Mouse (Mus musculus) kidney, embryonic 16.5 days (tissue): ENCODE measurements around the gene Fscn1. TPM values are rescaled to one million over a fixed set of nuclear protein-coding genes. Genes with fewer than 3 reads are reported as not detected.

Experiments
- ATAC-seq: fragments of 200-750 bp; cut with Nextera tagmentation; 2 replicates; pipeline ENCODE4 v1.8.0; 2017; ENCODE audit warnings: moderate TSS enrichment; ENCODE audit not compliant: low FRiP score, low TSS enrichment
- H3K27ac ChIP-seq: fragments of 300-500 bp; sonication (generic); 2 replicates; pipeline ENCODE4 v1.5.1; 2014; ENCODE audit warnings: low read length
- H3K27me3 ChIP-seq: fragments of 300-500 bp; sonication (generic); 2 replicates; pipeline ENCODE4 v1.6.1; 2014; ENCODE audit warnings: low read length, control low read depth, mixed read lengths; ENCODE audit not compliant: insufficient read depth
- H3K36me3 ChIP-seq: fragments of 300-500 bp; sonication (generic); 2 replicates; pipeline ENCODE4 v1.6.1; 2014; ENCODE audit warnings: low read length, control low read depth, mixed read lengths; ENCODE audit not compliant: insufficient read depth
- H3K4me1 ChIP-seq: fragments of 300-500 bp; sonication (generic); 2 replicates; pipeline ENCODE4 v1.6.1; 2014; ENCODE audit warnings: low read length, control low read depth, mixed read lengths; ENCODE audit not compliant: insufficient read depth
- H3K4me2 ChIP-seq: fragments of 300-500 bp; sonication (generic); replicated peaks from 2 replicates; pipeline ENCODE4 v1.6.1; 2014; ENCODE audit warnings: low read depth, low read length
- H3K4me3 ChIP-seq: fragments of 300-500 bp; sonication (generic); 2 replicates; pipeline ENCODE4 v1.5.1; 2014; ENCODE audit warnings: mild to moderate bottlenecking, low read length
- H3K9ac ChIP-seq: fragments of 300-500 bp; sonication (generic); replicated peaks from 2 replicates; pipeline ENCODE4 v1.6.1; 2014; ENCODE audit warnings: low read length
- H3K9me3 ChIP-seq: fragments of 300-500 bp; sonication (generic); 2 replicates; pipeline ENCODE4 v1.6.1; 2016; ENCODE audit warnings: low read length, control low read depth
- WGBS: fragments of 180-500 bp; shearing (Covaris S2); extraction: QIAGEN DNeasy Blood & Tissue Kit; methylation state at CpG from one replicate; pipeline ENCODE4 v1.1.7; 2014; 5-methylcytosine and 5-hydroxymethylcytosine counted together
- polyA plus RNA-seq: library from polyadenylated mRNA; unstranded; fragments of >200 nt; fragmentation: Nextera tagmentation; extraction: Ambion mirVana; gene quantifications from 2 replicates; pipeline ENCODE4 v1.2.1, GENCODE M21; 2015

Fscn1 gene
- polyA plus RNA-seq, 1 experiment from 2014 or later: 302 TPM

GRCm38 (mm10) chr5:142984271-142984670 is 24.1 kb downstream of the Fscn1 start:
- no peaks in the 10 kb centered on the region for H3K36me3 ChIP-seq

GRCm38 (mm10) chr5:142988520-142988919 is 28.4 kb downstream of the Fscn1 start:
- Histone ChIP-seq H3K27ac (no peak overlapping the region), H3K4me3 (no peak overlapping the region), H3K27me3 (no peaks in the 10 kb centered on the region), H3K9ac (no peak overlapping the region), H3K4me2 (no peak overlapping the region), H3K9me3 (no peaks in the 10 kb centered on the region), H3K36me3 (peaks cover 28% of the 10 kb centered on the region), H3K4me1 (no peaks in the 10 kb centered on the region)
- no peak for ATAC-seq
- 80% methylated on average over 5 of the region's 5 CpGs for WGBS

More at GRCm38 (mm10) chr5:142984271-142984670, 24.1 kb downstream of the Fscn1 start:
- WGBS: 87% methylated on average over 10 of the region's 10 CpGs
- H3K4me2 ChIP-seq: no peak overlapping the region
- no peak overlapping the region for H3K27ac ChIP-seq
- no peaks in the 10 kb centered on the region for H3K9me3 ChIP-seq
- no peaks in the 10 kb centered on the region for H3K27me3 ChIP-seq
- H3K4me3 ChIP-seq: no peak overlapping the region
- H3K4me1 ChIP-seq: no peaks in the 10 kb centered on the region
- no peak for ATAC-seq
- H3K9ac ChIP-seq: no peak overlapping the region

GRCm38 (mm10) chr5:142989167-142989566 is 29.0 kb downstream of the Fscn1 start:
- WGBS: 61% methylated on average over 3 of the region's 3 CpGs
- Histone ChIP-seq H3K27ac (no peak overlapping the region; the same call in 1 of the 2 replicates), H3K9me3 (no peaks in the 10 kb centered on the region), H3K4me3 (no peak overlapping the region), H3K9ac (no peak overlapping the region), H3K4me1 (no peaks in the 10 kb centered on the region), H3K4me2 (no peak overlapping the region), H3K36me3 (peaks cover 28% of the 10 kb centered on the region), H3K27me3 (no peaks in the 10 kb centered on the region)
- ATAC-seq: no peak

GRCm38 (mm10) chr5:142994746-142995145 is 34.6 kb downstream of the Fscn1 start:
- Histone ChIP-seq H3K9ac (no peak overlapping the region), H3K4me1 (peaks cover 5% of the 10 kb centered on the region; the same call in 1 of the 2 replicates), H3K4me2 (no peak overlapping the region), H3K4me3 (no peak overlapping the region), H3K9me3 (no peaks in the 10 kb centered on the region), H3K27me3 (no peaks in the 10 kb centered on the region), H3K27ac (no peak overlapping the region), H3K36me3 (peaks cover 28% of the 10 kb centered on the region)
- 88% methylated on average over 2 of the region's 2 CpGs for WGBS
- ATAC-seq: no peak

- Histone ChIP-seq H3K4me3 (no peak overlapping the region), H3K4me1 (peaks cover 30% of the 10 kb centered on the region), H3K27ac (peak overlapping the region; percentile 64), H3K4me2 (no peak overlapping the region), H3K27me3 (no peaks in the 10 kb centered on the region), H3K36me3 (peaks cover 4% of the 10 kb centered on the region; the same call in 1 of the 2 replicates), H3K9me3 (no peaks in the 10 kb centered on the region), H3K9ac (no peak overlapping the region)
- WGBS: 53% methylated on average over 9 of the region's 9 CpGs
- ATAC-seq: no peak
Observed at GRCm38 (mm10) chr5:142997526-142997925, 37.4 kb downstream of the Fscn1 start.

- Histone ChIP-seq H3K4me2 (no peak overlapping the region), H3K4me3 (no peak overlapping the region), H3K27me3 (no peaks in the 10 kb centered on the region), H3K36me3 (no peaks in the 10 kb centered on the region), H3K9ac (no peak overlapping the region), H3K9me3 (no peaks in the 10 kb centered on the region), H3K4me1 (peaks cover 37% of the 10 kb centered on the region), H3K27ac (peak overlapping the region; percentile 64)
- 27% methylated on average over 2 of the region's 2 CpGs for WGBS
- peak; percentile 24 for ATAC-seq
Observed at GRCm38 (mm10) chr5:142998171-142998570, 38.0 kb downstream of the Fscn1 start.

- H3K27me3 ChIP-seq: no peaks in the 10 kb centered on the region
- ATAC-seq: no peak
- peaks cover 37% of the 10 kb centered on the region for H3K4me1 ChIP-seq
- peak overlapping the region; percentile 98 for H3K27ac ChIP-seq
- H3K4me2 ChIP-seq: 0 out of 2 replicates have a peak overlapping the region, but pooled peaks have one; percentile 28
- peak overlapping the region; percentile 44 for H3K9ac ChIP-seq
- no peaks in the 10 kb centered on the region for H3K9me3 ChIP-seq
- H3K4me3 ChIP-seq: no peak overlapping the region
- WGBS: 34% methylated on average over 4 of the region's 4 CpGs
- H3K36me3 ChIP-seq: peaks cover 5% of the 10 kb centered on the region
Observed at GRCm38 (mm10) chr5:143000091-143000490, 39.9 kb downstream of the Fscn1 start.

- peak overlapping the region; percentile 98 for H3K27ac ChIP-seq
- no peak overlapping the region for H3K4me3 ChIP-seq
- peak overlapping the region; percentile 44 for H3K9ac ChIP-seq
- H3K4me2 ChIP-seq: peak overlapping the region; percentile 28
- peak; percentile 87 for ATAC-seq
- H3K36me3 ChIP-seq: peaks cover 5% of the 10 kb centered on the region
- H3K27me3 ChIP-seq: no peaks in the 10 kb centered on the region
- peaks cover 37% of the 10 kb centered on the region for H3K4me1 ChIP-seq
- no peaks in the 10 kb centered on the region for H3K9me3 ChIP-seq
- WGBS: 25% methylated on average over 9 of the region's 9 CpGs
Observed at GRCm38 (mm10) chr5:143000654-143001500, 40.7 kb downstream of the Fscn1 start.

- 78% methylated on average over 10 of the region's 11 CpGs for WGBS
- H3K27ac ChIP-seq: no peak overlapping the region
- H3K4me2 ChIP-seq: no peak overlapping the region
- no peaks in the 10 kb centered on the region for H3K27me3 ChIP-seq
- no peak overlapping the region for H3K4me3 ChIP-seq
- no peak overlapping the region for H3K9ac ChIP-seq
- no peak for ATAC-seq
- H3K4me1 ChIP-seq: no peaks in the 10 kb centered on the region
- H3K36me3 ChIP-seq: peaks cover 45% of the 10 kb centered on the region
- no peaks in the 10 kb centered on the region for H3K9me3 ChIP-seq
Observed at GRCm38 (mm10) chr5:143009383-143009782, 49.2 kb downstream of the Fscn1 start.

- Histone ChIP-seq H3K36me3 (peaks cover 27% of the 10 kb centered on the region), H3K27me3 (no peaks in the 10 kb centered on the region), H3K9ac (no peak overlapping the region), H3K9me3 (no peaks in the 10 kb centered on the region), H3K4me2 (no peak overlapping the region), H3K4me3 (no peak overlapping the region), H3K27ac (peak overlapping the region; percentile 29; the same call in 1 of the 2 replicates), H3K4me1 (no peaks in the 10 kb centered on the region)
- WGBS: 67% methylated on average over 5 of the region's 5 CpGs
- no peak for ATAC-seq
Observed at GRCm38 (mm10) chr5:143017401-143017800, 57.3 kb downstream of the Fscn1 start.
